Mouse (Mus musculus) kidney, adult 2 months (tissue): Measurements from ENCODE around the gene Abhd8.

Source experiments
- CTCF ChIP-seq: fragments of 200-500 bp; conservative IDR thresholded peaks from 2 replicates; pipeline ENCODE4 v1.5.1; 2011; ENCODE audit warnings: low read depth, mild to moderate bottlenecking, control low read depth, low read length, moderate library complexity, mixed read lengths; ENCODE audit not compliant: insufficient read depth, insufficient read length
- POLR2A ChIP-seq: fragments of 200-500 bp; IDR thresholded peaks from one replicate; pipeline ENCODE4 v1.6.1; 2011; ENCODE audit warnings: low read depth, low read length, control low read depth

- TF ChIP-seq CTCF (no peak), POLR2A (no peak)
These were observed 40.9 kb upstream of the Abhd8 start for GRCm38 (mm10) chr8:71504349-71504748.
